Mouse (Mus musculus): ENCODE data around the gene Pdap1.
"Not testable (repeated sequence)": the region's sequence is repeated elsewhere in the genome, so short reads cannot be mapped to it uniquely, and the experiment has no call there.

Gene Pdap1

GRCm38 (mm10) chr5:145083201-145083600, 56.8 kb downstream of the Pdap1 start:
- not testable (repeated sequence) for DNase-seq (ENCODE audit: low spot score in 2 of 2)

- DNase-seq (ENCODE audit: low spot score in 2 of 2): no peak
These were observed 58.0 kb downstream of the Pdap1 start for GRCm38 (mm10) chr5:145081866-145082613.

Measured in spleen, postnatal 36 days (tissue).